Mouse (Mus musculus) ES-E14 (cell line): ENCODE measurements at regions not wholly inside any gene's neighbourhood (a gene's known extent, or its start where the extent isn't known, plus 50 kb on each side); places are given as distances from the start of the nearest gene placed in this dataset.

ENCODE experiments used
- DNase-seq: peaks from one replicate; pipeline ENCODE4 v3.0.0-alpha.2; 2013; ENCODE audit warnings: low read depth, low spot score
- H3K27ac ChIP-seq: 2 replicates; pipeline ENCODE4 v1.5.1; 2012; ENCODE audit warnings: low read depth, mild to moderate bottlenecking, low read length, moderate library complexity, mixed read lengths; ENCODE audit not compliant: poor library complexity, insufficient read depth, severe bottlenecking
- H3K36me3 ChIP-seq: 2 replicates; pipeline ENCODE4 v1.6.1; 2012; ENCODE audit warnings: mild to moderate bottlenecking, low read length, moderate library complexity, mixed read lengths; ENCODE audit not compliant: control insufficient read depth, poor library complexity, insufficient read depth, severe bottlenecking
- H3K4me1 ChIP-seq, 2 experiments: fragments of 150-350 bp in 1 of 2; sonication (generic) in 1 of 2; 2 replicates each; pipeline ENCODE4 v1.6.1; 2012; ENCODE audit warnings: low read length in 2 of 2, mild to moderate bottlenecking in 1 of 2, mixed read lengths in 1 of 2; ENCODE audit not compliant: control insufficient read depth in 2 of 2, insufficient read depth in 2 of 2, poor library complexity in 1 of 2
- H3K4me3 ChIP-seq, 2 experiments: fragments of 150-350 bp in 1 of 2; sonication (generic) in 1 of 2; 2 replicates each; pipeline ENCODE4 v1.5.1; 2012; ENCODE audit warnings: low read length in 2 of 2, low read depth in 1 of 2, mild to moderate bottlenecking in 1 of 2, mixed read lengths in 1 of 2; ENCODE audit not compliant: insufficient read depth in 1 of 2, poor library complexity in 1 of 2, severe bottlenecking in 1 of 2
- H3K9ac ChIP-seq: 2 replicates; pipeline ENCODE4 v1.6.1; 2012; ENCODE audit warnings: low read depth, mild to moderate bottlenecking, low read length, mixed read lengths; ENCODE audit not compliant: poor library complexity, insufficient read depth, severe bottlenecking
- H3K9me3 ChIP-seq: fragments of 150-350 bp; sonication (generic); 2 replicates; pipeline ENCODE4 v1.6.1; 2012; ENCODE audit warnings: low read depth, mild to moderate bottlenecking, low read length; ENCODE audit not compliant: control insufficient read depth, insufficient read depth
- CHD2 ChIP-seq: IDR thresholded peaks from 2 replicates; pipeline ENCODE4 v1.6.1; 2014; ENCODE audit warnings: mild to moderate bottlenecking, low read depth, low read length, inconsistent platforms
- HCFC1 ChIP-seq: IDR thresholded peaks from 2 replicates; pipeline ENCODE4 v1.6.1; 2012; ENCODE audit warnings: low read length, inconsistent platforms, borderline replicate concordance; ENCODE audit not compliant: insufficient read depth
- MAFK ChIP-seq: IDR thresholded peaks from 2 replicates; pipeline ENCODE4 v1.6.1; 2014; ENCODE audit warnings: mild to moderate bottlenecking, low read depth, low read length, inconsistent platforms; ENCODE audit not compliant: insufficient read depth
- ZC3H11A ChIP-seq: IDR thresholded peaks from 2 replicates; pipeline ENCODE4 v1.6.1; 2012; ENCODE audit warnings: low read depth, mild to moderate bottlenecking, inconsistent platforms, low read length, borderline replicate concordance
- ZNF384 ChIP-seq: IDR thresholded peaks from 2 replicates; pipeline ENCODE4 v1.6.1; 2012; ENCODE audit warnings: low read depth, low read length, inconsistent platforms
- in situ Hi-C, 2 experiments: fragments of 600-800 bp; cut with MboI; formaldehyde crosslinking; loops; one replicate each; pipeline ENCODE4 v1.15.1; 2025; ENCODE audit warnings: low sequenced_read_pairs in 2 of 2, inconsistent platforms in 1 of 2; ENCODE audit not compliant: unreplicated experiment in 2 of 2

DNA sequence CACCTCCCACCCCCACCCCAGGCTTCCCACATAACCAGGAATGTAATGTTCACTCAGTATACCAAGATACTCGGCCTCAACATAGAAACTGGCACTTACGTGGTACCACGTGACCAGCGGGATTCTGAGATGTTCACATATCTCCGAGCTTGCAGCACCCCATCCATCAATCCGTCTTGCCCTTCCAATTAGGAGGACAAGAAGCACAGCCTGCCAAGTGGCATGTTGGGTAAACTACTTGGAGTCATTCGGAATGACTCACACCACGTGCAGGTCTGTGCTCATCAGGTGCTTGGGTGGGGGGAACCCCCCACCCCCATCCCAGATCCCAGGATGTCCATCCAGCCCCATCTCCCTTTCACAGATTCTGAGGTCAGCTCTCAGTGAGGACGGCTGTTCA is 223.9 kb downstream of the Sox9 start:
- Histone ChIP-seq H3K27ac (no peak overlapping the region), H3K4me1 (no peaks in the 10 kb centered on the region), H3K9me3 (no peaks in the 10 kb centered on the region), H3K9ac (no peak overlapping the region), H3K4me3 (no peak overlapping the region), H3K36me3 (no peaks in the 10 kb centered on the region)
- in situ Hi-C loops: no loop called here
- no peak for DNase-seq
- no peak for TF ChIP-seq ZNF384
- no peak for TF ChIP-seq ZC3H11A
- no peak for TF ChIP-seq MAFK
- TF ChIP-seq HCFC1: no peak
- TF ChIP-seq CHD2: no peak

DNA sequence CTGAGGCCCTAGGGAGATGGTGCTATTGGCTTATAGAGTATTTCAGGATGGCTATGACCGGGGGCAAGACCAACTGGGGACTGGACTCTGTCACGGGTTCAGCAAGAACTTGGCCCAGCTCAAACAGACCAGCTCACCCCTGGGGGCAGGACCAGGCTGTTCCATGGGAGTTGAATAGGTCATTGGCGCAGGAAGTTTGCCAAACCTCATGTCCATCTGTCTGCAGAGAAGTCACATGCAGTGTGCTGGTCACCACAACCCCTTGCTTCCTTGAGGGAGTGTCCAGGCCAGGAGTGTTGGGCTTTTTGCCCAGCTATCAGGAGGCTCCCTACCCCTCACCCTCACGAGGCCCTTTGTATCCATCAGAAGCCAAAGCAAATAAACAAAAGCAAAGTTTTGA is 226.5 kb downstream of the Sox9 start:
- Histone ChIP-seq H3K27ac (no peak overlapping the region), H3K36me3 (no peaks in the 10 kb centered on the region), H3K4me3 (no peak overlapping the region), H3K9me3 (no peaks in the 10 kb centered on the region), H3K9ac (no peak overlapping the region), H3K4me1 (no peaks in the 10 kb centered on the region)
- in situ Hi-C loops: no loop called here
- no peak for TF ChIP-seq MAFK
- TF ChIP-seq CHD2: no peak
- no peak for TF ChIP-seq ZNF384
- no peak for TF ChIP-seq ZC3H11A
- TF ChIP-seq HCFC1: no peak
- no peak for DNase-seq

DNA sequence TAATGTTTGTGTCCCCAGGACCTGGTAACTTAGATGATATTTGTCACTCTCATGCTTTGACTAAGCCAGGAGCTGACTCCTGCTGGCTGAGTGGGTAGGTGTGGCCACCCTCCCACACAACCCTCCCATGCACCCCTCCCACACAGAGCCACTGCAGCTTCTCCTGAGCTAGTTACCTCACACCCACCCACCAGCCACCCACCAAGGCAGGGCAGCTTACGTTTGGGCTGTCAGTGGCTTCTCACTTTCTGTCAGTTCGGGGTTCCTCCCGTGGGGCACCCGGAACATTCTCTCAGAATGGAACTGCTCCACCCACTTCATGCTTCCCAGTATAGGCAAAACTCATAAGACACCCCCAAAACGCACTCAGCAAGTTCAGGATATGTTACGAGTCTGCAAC is 227.4 kb downstream of the Sox9 start:
- H3K4me3 ChIP-seq: no peak overlapping the region
- TF ChIP-seq CHD2 (no peak), HCFC1 (no peak), MAFK (no peak), ZC3H11A (no peak), ZNF384 (no peak)
- no peaks in the 10 kb centered on the region for H3K4me1 ChIP-seq
- no peaks in the 10 kb centered on the region for H3K9me3 ChIP-seq
- no peak overlapping the region for H3K27ac ChIP-seq
- in situ Hi-C loops: no loop called here
- H3K36me3 ChIP-seq: no peaks in the 10 kb centered on the region
- DNase-seq: no peak
- no peak overlapping the region for H3K9ac ChIP-seq

DNA sequence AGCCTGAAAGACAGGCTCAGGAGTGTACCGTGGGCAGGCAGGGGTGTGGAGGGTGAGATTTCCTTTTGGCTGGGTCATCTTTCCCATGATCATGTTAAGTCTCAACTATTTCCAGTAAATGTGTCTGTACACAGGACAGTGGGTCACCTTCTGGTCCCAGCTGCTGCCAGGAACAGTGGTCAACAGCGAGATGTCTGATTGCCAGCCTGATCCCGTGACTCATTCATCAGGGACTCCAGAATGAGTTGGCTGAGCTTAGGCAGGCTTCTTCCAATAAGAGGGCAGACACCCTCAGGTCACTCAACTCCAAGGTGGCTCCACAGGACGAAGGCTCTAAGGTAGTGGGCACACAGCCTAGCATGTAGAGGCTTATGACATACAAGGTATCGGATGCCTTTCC is 228.9 kb downstream of the Sox9 start:
- Histone ChIP-seq H3K27ac (no peak overlapping the region), H3K36me3 (no peaks in the 10 kb centered on the region), H3K4me1 (no peaks in the 10 kb centered on the region), H3K4me3 (no peak overlapping the region), H3K9me3 (no peaks in the 10 kb centered on the region), H3K9ac (no peak overlapping the region)
- DNase-seq: no peak
- in situ Hi-C loops: no loop called here
- no peak for TF ChIP-seq CHD2
- TF ChIP-seq ZNF384: no peak
- TF ChIP-seq ZC3H11A: no peak

DNA sequence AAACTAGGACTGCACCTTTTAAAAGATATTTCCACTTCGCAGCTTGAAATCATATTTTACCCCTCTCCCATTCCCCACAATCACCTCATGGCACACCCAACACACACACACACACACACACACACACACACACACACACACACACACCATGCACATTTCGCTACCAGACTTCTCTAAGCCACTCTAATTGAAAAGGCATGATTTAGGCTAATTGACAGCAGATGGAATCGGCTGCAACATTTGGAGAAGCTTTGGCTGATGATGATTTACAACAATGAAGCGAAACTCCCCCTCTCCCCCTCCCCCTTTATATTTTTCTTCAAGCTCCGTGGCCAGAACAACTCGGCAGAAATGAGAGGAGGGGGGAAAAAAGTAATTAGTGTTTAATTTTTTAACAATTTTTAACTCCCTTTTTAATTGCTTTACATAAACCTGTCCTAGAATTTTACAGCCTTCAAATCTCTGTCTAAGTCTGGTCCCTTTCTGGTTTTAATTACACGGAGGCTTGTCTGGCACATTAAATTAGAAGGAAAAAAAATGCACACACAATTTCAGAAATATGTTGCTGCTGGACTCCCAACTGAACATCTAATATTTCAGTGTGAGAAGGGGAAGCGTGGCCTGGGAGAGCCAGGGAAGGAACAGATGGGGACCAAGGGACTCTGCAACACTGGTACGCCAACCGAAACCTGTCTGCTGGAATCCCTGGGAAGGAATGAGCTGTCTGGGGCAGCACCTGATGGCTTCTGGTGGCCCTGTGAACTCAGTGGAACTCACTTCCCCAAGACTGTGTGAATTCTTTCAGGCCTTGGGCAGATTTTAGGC is 232.4 kb downstream of the Sox9 start:
- no peak for TF ChIP-seq MAFK
- no peak for TF ChIP-seq HCFC1
- no peak for TF ChIP-seq ZC3H11A
- no peak for TF ChIP-seq ZNF384
- no peak for TF ChIP-seq CHD2
- H3K9ac ChIP-seq: no peak overlapping the region
- H3K4me3 ChIP-seq: no peak overlapping the region
- no peak overlapping the region for H3K27ac ChIP-seq
- no peaks in the 10 kb centered on the region for H3K9me3 ChIP-seq
- in situ Hi-C loops: no loop called here
- no peak for DNase-seq
- peaks cover 0 to 2% of the 10 kb centered on the region in 2 experiments; a peak in 1 of 4 replicates for H3K4me1 ChIP-seq
- H3K36me3 ChIP-seq: no peaks in the 10 kb centered on the region
